Mouse (Mus musculus) left cerebral cortex, adult 11 months (tissue): ENCODE measurements around the gene Nfyb.

ENCODE experiments used
- DNase-seq: peaks from one replicate; pipeline ENCODE4 v3.0.0; 2022; ENCODE audit warnings: low spot score

Gene Nfyb

GRCm38 (mm10) chr10:82745301-82745700, 18.6 kb downstream of the Nfyb start:
- no peak for DNase-seq

- DNase-seq, result no peak
These were observed 19.6 kb downstream of the Nfyb start for GRCm38 (mm10) chr10:82744296-82744695.

- no peak for DNase-seq
These were observed 21.4 kb downstream of the Nfyb start for GRCm38 (mm10) chr10:82742578-82742977.

GRCm38 (mm10) chr10:82741876-82742275, 22.1 kb downstream of the Nfyb start:
- no peak for DNase-seq

- no peak for DNase-seq
These were observed 22.6 kb downstream of the Nfyb start for GRCm38 (mm10) chr10:82741354-82741753.

- no peak for DNase-seq
These were observed 64.5 kb downstream of the Nfyb start for GRCm38 (mm10) chr10:82699296-82699941.

GRCm38 (mm10) chr10:82698712-82699261, 65.2 kb downstream of the Nfyb start:
- DNase-seq, result peak; percentile 71
